Mouse (Mus musculus) brain, embryonic 14.5 days (tissue): ENCODE results near the gene Samd4.

Experiments
- CTCF ChIP-seq: fragments of 200-500 bp; IDR thresholded peaks from 2 replicates; pipeline ENCODE4 v1.5.1; 2012; ENCODE audit warnings: inconsistent platforms, mild to moderate bottlenecking, moderate library complexity, borderline replicate concordance; ENCODE audit not compliant: insufficient read depth, insufficient read length; ENCODE audit errors: extremely low read depth
- POLR2A ChIP-seq: fragments of 200-500 bp; IDR thresholded peaks from 2 replicates; pipeline ENCODE4 v1.6.1; 2012; ENCODE audit warnings: mild to moderate bottlenecking, inconsistent platforms, borderline replicate concordance; ENCODE audit not compliant: poor library complexity, insufficient read depth, insufficient read length, severe bottlenecking; ENCODE audit errors: extremely low read depth

DNA sequence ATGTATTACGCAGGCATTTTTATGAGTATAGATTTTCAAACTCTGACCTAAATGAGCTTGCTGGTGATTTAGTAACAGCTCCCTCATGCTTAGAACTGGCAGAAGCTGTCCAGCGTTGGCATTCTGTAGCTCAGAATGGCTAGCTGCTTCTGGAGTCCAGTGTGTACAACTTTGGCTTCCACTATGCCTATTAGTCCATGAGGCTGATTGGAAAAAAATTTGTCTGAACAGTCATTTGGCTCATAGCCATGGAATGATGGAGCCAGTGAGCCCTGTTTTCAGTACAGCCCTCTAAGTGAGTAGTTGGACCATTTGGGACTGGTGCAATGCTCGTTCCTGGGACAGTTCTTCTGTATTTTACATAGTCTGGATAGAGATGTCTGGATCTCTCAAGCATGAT is 34.9 kb downstream of the Samd4 start:
- no peak for TF ChIP-seq POLR2A
- no peak for TF ChIP-seq CTCF
